Mouse (Mus musculus) stomach, embryonic 14.5 days (tissue): ENCODE results near the gene Pcmtd2. TPM values are rescaled to one million over a fixed set of nuclear protein-coding genes. Genes with fewer than 3 reads are reported as not detected.

Experiments
- polyA plus RNA-seq: library from polyadenylated mRNA; unstranded; fragments of >200 nt; fragmentation: Nextera tagmentation; extraction: Ambion mirVana; gene quantifications from 2 replicates; pipeline ENCODE4 v1.2.1, GENCODE M21; 2014

Pcmtd2 gene
- polyA plus RNA-seq, 1 experiment from 2014 or later = 25.4 TPM

Other genes with a start within 250 kb of the Pcmtd2 start
- 57.9 and 60.2 TPM in 2 replicates for gene Prpf6, start 246.0 kb upstream of the Pcmtd2 start, polyA plus RNA-seq
- 50.6 and 51.6 TPM in 2 replicates for gene Zfp512b, start 245.1 kb upstream of the Pcmtd2 start, polyA plus RNA-seq
- gene Samd10, start 238.6 kb upstream of the Pcmtd2 start, polyA plus RNA-seq = 33.1 and 35.0 TPM in 2 replicates
- gene Gm29797, start 180.8 kb upstream of the Pcmtd2 start, polyA plus RNA-seq = not detected in 2 replicates
- gene Sox18, start 166.2 kb upstream of the Pcmtd2 start, polyA plus RNA-seq = 25.9 and 28.4 TPM in 2 replicates
- gene Tcea2, start 157.5 kb upstream of the Pcmtd2 start, polyA plus RNA-seq = 35.3 and 36.7 TPM in 2 replicates
- gene Rgs19, start 143.9 kb upstream of the Pcmtd2 start, polyA plus RNA-seq = 78.8 and 88.8 TPM in 2 replicates
- not detected in 2 replicates for gene Lkaaear1, start 139.4 kb upstream of the Pcmtd2 start, polyA plus RNA-seq
- gene Oprl1, start 122.8 kb upstream of the Pcmtd2 start, polyA plus RNA-seq = 3.0 and 3.2 TPM in 2 replicates
- 3.0 and 3.5 TPM in 2 replicates for gene Myt1, start 74.5 kb upstream of the Pcmtd2 start, polyA plus RNA-seq
- gene Polr3k, start 26.5 kb downstream of the Pcmtd2 start, polyA plus RNA-seq = 93.2 and 96.0 TPM in 2 replicates
- gene Gm14496, start 153.3 kb downstream of the Pcmtd2 start, polyA plus RNA-seq = not detected in 2 replicates